Mouse (Mus musculus) cerebellum, adult 2 months (tissue): Measurements from ENCODE around the gene Col9a1.

ENCODE experiments used
- CTCF ChIP-seq: fragments of 200-500 bp; IDR thresholded peaks from 2 replicates; pipeline ENCODE4 v1.5.1; 2011; ENCODE audit warnings: low read depth, mild to moderate bottlenecking, control low read depth, low read length, moderate library complexity, borderline replicate concordance; ENCODE audit not compliant: insufficient read depth
- POLR2A ChIP-seq: fragments of 200-500 bp; IDR thresholded peaks from 2 replicates; pipeline ENCODE4 v1.6.1; 2011; ENCODE audit warnings: low read length, control low read depth, borderline replicate concordance; ENCODE audit not compliant: insufficient read depth

DNA sequence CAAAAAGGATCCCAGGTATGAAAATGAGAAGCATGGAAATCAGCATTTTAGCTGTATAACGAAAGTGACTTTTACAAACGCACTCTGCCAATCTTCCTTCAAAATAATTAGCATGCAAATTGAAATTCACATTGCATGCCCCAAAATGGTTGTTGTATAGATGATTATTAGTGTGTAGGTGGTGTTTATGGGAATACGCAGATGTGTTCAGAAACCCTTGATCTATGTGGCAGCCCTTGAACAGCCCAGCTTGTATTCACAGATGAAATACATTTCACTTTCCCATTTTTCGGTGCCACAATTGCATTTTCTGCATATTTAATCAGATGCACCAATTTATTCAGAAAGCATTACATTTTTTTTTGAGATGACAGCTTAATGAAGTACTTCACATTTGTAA, 14.3 kb downstream of the Col9a1 start:
- TF ChIP-seq POLR2A = no peak
- TF ChIP-seq CTCF = no peak
